Mouse (Mus musculus): ENCODE measurements around the gene Maml2.

The Maml2 gene

GRCm38 (mm10) chr9:13665487-13665969, 367.8 kb downstream of the Maml2 start:
- DNase-seq (ENCODE audit: extremely low spot score, low read depth, low spot score): no peak

- DNase-seq (ENCODE audit: extremely low spot score, low read depth, low spot score): no peak
Observed at GRCm38 (mm10) chr9:13667955-13668354, 370.2 kb downstream of the Maml2 start.

GRCm38 (mm10) chr9:13668742-13669141, 371.0 kb downstream of the Maml2 start:
- no peak for DNase-seq (ENCODE audit: extremely low spot score, low read depth, low spot score)

- no peak for DNase-seq (ENCODE audit: extremely low spot score, low read depth, low spot score)
Observed at GRCm38 (mm10) chr9:13671125-13671769, 373.5 kb downstream of the Maml2 start.

GRCm38 (mm10) chr9:13673304-13673703, 375.5 kb downstream of the Maml2 start:
- DNase-seq (ENCODE audit: extremely low spot score, low read depth, low spot score): no peak

GRCm38 (mm10) chr9:13678026-13678425, 380.3 kb downstream of the Maml2 start:
- DNase-seq (ENCODE audit: extremely low spot score, low read depth, low spot score): no peak

GRCm38 (mm10) chr9:13679696-13680095, 381.9 kb downstream of the Maml2 start:
- no peak for DNase-seq (ENCODE audit: extremely low spot score, low read depth, low spot score)

GRCm38 (mm10) chr9:13681147-13681546, 383.4 kb downstream of the Maml2 start:
- DNase-seq (ENCODE audit: extremely low spot score, low read depth, low spot score): no peak

GRCm38 (mm10) chr9:13681581-13682038, 383.9 kb downstream of the Maml2 start:
- DNase-seq (ENCODE audit: extremely low spot score, low read depth, low spot score): peak; percentile 49

GRCm38 (mm10) chr9:13684327-13684934, 386.7 kb downstream of the Maml2 start:
- DNase-seq (ENCODE audit: extremely low spot score, low read depth, low spot score): no peak

GRCm38 (mm10) chr9:13686977-13687659, 389.4 kb downstream of the Maml2 start:
- DNase-seq (ENCODE audit: extremely low spot score, low read depth, low spot score): no peak

- no peak for DNase-seq (ENCODE audit: extremely low spot score, low read depth, low spot score)
Observed at GRCm38 (mm10) chr9:13688997-13689396, 391.2 kb downstream of the Maml2 start.

- DNase-seq (ENCODE audit: extremely low spot score, low read depth, low spot score): no peak
Observed at GRCm38 (mm10) chr9:13690321-13690720, 392.6 kb downstream of the Maml2 start.

- DNase-seq (ENCODE audit: extremely low spot score, low read depth, low spot score): no peak
Observed at GRCm38 (mm10) chr9:13693693-13694284, 396.0 kb downstream of the Maml2 start.

GRCm38 (mm10) chr9:13694293-13694692, 396.5 kb downstream of the Maml2 start:
- DNase-seq (ENCODE audit: extremely low spot score, low read depth, low spot score): no peak

- no peak for DNase-seq (ENCODE audit: extremely low spot score, low read depth, low spot score)
Observed at GRCm38 (mm10) chr9:13697041-13697811, 399.5 kb downstream of the Maml2 start.

- no peak for DNase-seq (ENCODE audit: extremely low spot score, low read depth, low spot score)
Observed at GRCm38 (mm10) chr9:13697869-13698268, 400.1 kb downstream of the Maml2 start.

- no peak for DNase-seq (ENCODE audit: extremely low spot score, low read depth, low spot score)
Observed at GRCm38 (mm10) chr9:13699061-13699780, 401.5 kb downstream of the Maml2 start.

- DNase-seq (ENCODE audit: extremely low spot score, low read depth, low spot score): no peak
Observed at GRCm38 (mm10) chr9:13699781-13700116, 402.0 kb downstream of the Maml2 start.

GRCm38 (mm10) chr9:13701773-13702172, 404.0 kb downstream of the Maml2 start:
- no peak for DNase-seq (ENCODE audit: extremely low spot score, low read depth, low spot score)

All from hindlimb bud, embryonic 11.5 days (tissue).